Mouse (Mus musculus): ENCODE results near the gene Dbr1. TPM values are rescaled to one million over a fixed set of nuclear protein-coding genes. Genes with fewer than 3 reads are reported as not detected.

Dbr1 gene
- polyA plus RNA-seq, 1 experiment from 2014 or later = 13.0 TPM

DNA sequence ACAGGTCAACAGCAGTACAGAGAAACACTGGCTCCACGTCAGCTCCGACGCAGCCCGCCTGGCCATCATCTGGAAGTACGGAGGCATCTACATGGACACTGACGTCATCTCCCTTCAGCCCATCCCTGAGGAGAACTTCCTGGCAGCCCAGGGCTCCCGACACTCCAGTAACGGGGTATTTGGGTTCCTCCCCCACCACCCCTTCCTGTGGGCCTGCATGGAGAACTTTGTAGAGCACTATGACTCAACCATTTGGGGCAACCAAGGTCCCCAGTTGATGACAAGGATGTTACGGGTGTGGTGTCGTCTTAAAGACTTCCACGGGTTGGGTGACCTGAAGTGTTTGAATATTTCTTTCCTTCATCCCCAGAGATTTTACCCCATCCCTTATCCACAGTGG lies 44.6 kb downstream of the Dbr1 start:
- Histone ChIP-seq H3K27ac (replicated peaks in 1 of 2; ENCODE audit: control insufficient read depth in 1 of 2, insufficient read depth in 1 of 2, low read depth in 2 of 2, low read length in 2 of 2) (no peak overlapping the region), H3K27me3 (ENCODE audit: control insufficient read depth, insufficient read depth, low read length) (no peaks in the 10 kb centered on the region), H3K4me1 (ENCODE audit: control insufficient read depth in 2 of 2, insufficient read depth in 2 of 2, low read length in 2 of 2) (no peaks in the 10 kb centered on the region), H3K4me2 (ENCODE audit: low read length) (no peak overlapping the region), H3K9me3 (ENCODE audit: control insufficient read depth, low read length) (no peaks in the 10 kb centered on the region), H3K36me3 (ENCODE audit: control insufficient read depth, insufficient read depth, low read length) (no peaks in the 10 kb centered on the region), H3K4me3 (ENCODE audit: control insufficient read depth in 1 of 2, insufficient read depth in 1 of 2, low read depth in 1 of 2, low read length in 2 of 2) (no peak overlapping the region), H3K9ac (ENCODE audit: low read length) (no peak overlapping the region)
- WGBS = 86% methylated on average over 11 of the region's 11 CpGs
- ATAC-seq (ENCODE audit: insufficient number of reproducible peaks, insufficient read depth, low FRiP score, low read depth) = no peak

GRCm38 (mm10) chr9:99622034-99622433 lies 46.4 kb downstream of the Dbr1 start:
- no peaks in the 10 kb centered on the region for H3K27me3 ChIP-seq (ENCODE audit: control insufficient read depth, insufficient read depth, low read length)
- no peaks in the 10 kb centered on the region for H3K9me3 ChIP-seq (ENCODE audit: control insufficient read depth, low read length)
- H3K4me2 ChIP-seq (ENCODE audit: low read length) = no peak overlapping the region
- no peak overlapping the region for H3K4me3 ChIP-seq (ENCODE audit: control insufficient read depth in 1 of 2, insufficient read depth in 1 of 2, low read depth in 1 of 2, low read length in 2 of 2)
- no peak overlapping the region for H3K27ac ChIP-seq (replicated peaks in 1 of 2; ENCODE audit: control insufficient read depth in 1 of 2, insufficient read depth in 1 of 2, low read depth in 2 of 2, low read length in 2 of 2)
- no peak overlapping the region for H3K9ac ChIP-seq (ENCODE audit: low read length)
- no peaks in the 10 kb centered on the region for H3K4me1 ChIP-seq (ENCODE audit: control insufficient read depth in 2 of 2, insufficient read depth in 2 of 2, low read length in 2 of 2)
- H3K36me3 ChIP-seq (ENCODE audit: control insufficient read depth, insufficient read depth, low read length) = no peaks in the 10 kb centered on the region
- 86% methylated on average over 1 of the region's 1 CpGs for WGBS
- no peak for ATAC-seq (ENCODE audit: insufficient number of reproducible peaks, insufficient read depth, low FRiP score, low read depth)

DNA sequence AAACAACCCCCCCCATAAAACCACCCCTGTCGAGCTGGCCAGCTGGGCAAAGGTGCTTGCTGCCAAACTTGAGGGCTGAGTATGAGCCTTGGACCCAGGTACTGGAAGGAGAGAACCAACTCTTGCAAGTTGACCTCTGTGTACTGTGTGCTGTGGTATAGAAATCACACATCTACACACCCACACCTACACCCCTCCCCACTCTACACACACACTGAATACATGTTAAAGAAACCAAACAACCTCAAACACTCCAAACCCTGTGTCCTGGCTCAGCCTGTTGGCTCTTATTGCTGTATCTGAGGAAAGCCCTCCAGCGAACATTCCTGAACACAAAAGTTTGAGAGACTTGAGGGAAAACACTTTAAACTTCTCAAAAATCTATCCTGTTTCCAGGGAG lies 47.4 kb downstream of the Dbr1 start:
- Histone ChIP-seq H3K9ac (ENCODE audit: low read length) (no peak overlapping the region), H3K9me3 (ENCODE audit: control insufficient read depth, low read length) (peaks cover under 1% of the 10 kb centered on the region; the same call in 1 of the 2 replicates), H3K27me3 (ENCODE audit: control insufficient read depth, insufficient read depth, low read length) (no peaks in the 10 kb centered on the region), H3K27ac (replicated peaks in 1 of 2; ENCODE audit: control insufficient read depth in 1 of 2, insufficient read depth in 1 of 2, low read depth in 2 of 2, low read length in 2 of 2) (no peak overlapping the region), H3K4me3 (ENCODE audit: control insufficient read depth in 1 of 2, insufficient read depth in 1 of 2, low read depth in 1 of 2, low read length in 2 of 2) (no peak overlapping the region), H3K36me3 (ENCODE audit: control insufficient read depth, insufficient read depth, low read length) (no peaks in the 10 kb centered on the region), H3K4me2 (ENCODE audit: low read length) (no peak overlapping the region), H3K4me1 (ENCODE audit: control insufficient read depth in 2 of 2, insufficient read depth in 2 of 2, low read length in 2 of 2) (no peaks in the 10 kb centered on the region)
- no peak for ATAC-seq (ENCODE audit: insufficient number of reproducible peaks, insufficient read depth, low FRiP score, low read depth)
- WGBS = 74% methylated on average over 2 of the region's 2 CpGs

DNA sequence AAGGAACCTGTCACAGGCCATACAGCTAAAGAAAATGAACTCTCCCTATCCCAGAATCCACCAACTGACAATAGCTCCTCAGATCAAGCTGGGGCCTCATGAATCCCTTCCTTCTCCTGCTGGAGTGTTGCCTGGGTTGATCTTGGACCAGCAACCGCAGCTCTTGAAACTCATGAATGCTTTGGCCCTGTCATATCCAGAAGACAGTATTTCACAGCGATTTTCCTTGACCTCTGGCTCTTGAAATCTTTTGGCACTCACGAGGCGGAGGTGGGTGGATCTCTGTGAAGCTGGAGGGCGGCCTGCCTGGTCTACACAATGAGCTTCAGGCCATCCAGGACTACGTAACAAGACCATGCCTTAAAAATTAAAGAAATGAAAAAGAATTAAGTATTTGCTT lies 48.5 kb downstream of the Dbr1 start:
- H3K4me3 ChIP-seq (ENCODE audit: control insufficient read depth in 1 of 2, insufficient read depth in 1 of 2, low read depth in 1 of 2, low read length in 2 of 2) = no peak overlapping the region
- H3K36me3 ChIP-seq (ENCODE audit: control insufficient read depth, insufficient read depth, low read length) = no peaks in the 10 kb centered on the region
- peaks cover 3% of the 10 kb centered on the region; the same call in 1 of the 2 replicates for H3K9me3 ChIP-seq (ENCODE audit: control insufficient read depth, low read length)
- 76% methylated on average over 6 of the region's 6 CpGs for WGBS
- ATAC-seq (ENCODE audit: insufficient number of reproducible peaks, insufficient read depth, low FRiP score, low read depth) = no peak
- H3K27ac ChIP-seq (replicated peaks in 1 of 2; ENCODE audit: control insufficient read depth in 1 of 2, insufficient read depth in 1 of 2, low read depth in 2 of 2, low read length in 2 of 2) = no peak overlapping the region
- no peaks in the 10 kb centered on the region for H3K27me3 ChIP-seq (ENCODE audit: control insufficient read depth, insufficient read depth, low read length)
- peaks cover 0 to 5% of the 10 kb centered on the region in 2 experiments; a peak in 2 of 4 replicates for H3K4me1 ChIP-seq (ENCODE audit: control insufficient read depth in 2 of 2, insufficient read depth in 2 of 2, low read length in 2 of 2)
- H3K4me2 ChIP-seq (ENCODE audit: low read length) = no peak overlapping the region
- H3K9ac ChIP-seq (ENCODE audit: low read length) = no peak overlapping the region

- Histone ChIP-seq H3K27me3 (ENCODE audit: control insufficient read depth, insufficient read depth, low read length) (no peaks in the 10 kb centered on the region), H3K4me3 (ENCODE audit: control insufficient read depth in 1 of 2, insufficient read depth in 1 of 2, low read depth in 1 of 2, low read length in 2 of 2) (peak overlapping the region in 1 of 2 experiments; percentile 62; a peak in 1 of 4 replicates), H3K4me2 (ENCODE audit: low read length) (peak overlapping the region; percentile 71), H3K4me1 (ENCODE audit: control insufficient read depth in 2 of 2, insufficient read depth in 2 of 2, low read length in 2 of 2) (peaks cover 7 to 27% of the 10 kb centered on the region in 2 experiments), H3K9me3 (ENCODE audit: control insufficient read depth, low read length) (peaks cover 3% of the 10 kb centered on the region; the same call in 1 of the 2 replicates), H3K27ac (replicated peaks in 1 of 2; ENCODE audit: control insufficient read depth in 1 of 2, insufficient read depth in 1 of 2, low read depth in 2 of 2, low read length in 2 of 2) (peak overlapping the region; percentile 2 to 76; a peak in 3 of 4 replicates), H3K36me3 (ENCODE audit: control insufficient read depth, insufficient read depth, low read length) (peaks cover 13% of the 10 kb centered on the region), H3K9ac (ENCODE audit: low read length) (peak overlapping the region; percentile 80)
- WGBS = 62% methylated on average over 4 of the region's 4 CpGs
- no peak for ATAC-seq (ENCODE audit: insufficient number of reproducible peaks, insufficient read depth, low FRiP score, low read depth)
Observed at GRCm38 (mm10) chr9:99628581-99628980, 53.0 kb downstream of the Dbr1 start.

GRCm38 (mm10) chr9:99629281-99630011 lies 53.8 kb downstream of the Dbr1 start, which contains the start of gene Dzip1l:
TSS of gene Dzip1l (plus strand) at chr9:99629496.
- Histone ChIP-seq H3K4me3 (ENCODE audit: control insufficient read depth in 1 of 2, insufficient read depth in 1 of 2, low read depth in 1 of 2, low read length in 2 of 2) (peak within 1 kb of the TSS; percentile 62 to 69), H3K27ac (replicated peaks in 1 of 2; ENCODE audit: control insufficient read depth in 1 of 2, insufficient read depth in 1 of 2, low read depth in 2 of 2, low read length in 2 of 2) (peak within 1 kb of the TSS; percentile 76 to 89), H3K4me2 (ENCODE audit: low read length) (peak within 1 kb of the TSS; percentile 71), H3K9ac (ENCODE audit: low read length) (peak within 1 kb of the TSS; percentile 80), H3K27me3 (ENCODE audit: control insufficient read depth, insufficient read depth, low read length) (no peaks in the 10 kb centered on the region), H3K9me3 (ENCODE audit: control insufficient read depth, low read length) (peaks cover 3% of the 10 kb centered on the region; the same call in 1 of the 2 replicates), H3K36me3 (ENCODE audit: control insufficient read depth, insufficient read depth, low read length) (peaks cover 21% of the 10 kb centered on the region), H3K4me1 (ENCODE audit: control insufficient read depth in 2 of 2, insufficient read depth in 2 of 2, low read length in 2 of 2) (peaks cover 7 to 27% of the 10 kb centered on the region in 2 experiments)
- WGBS = 1% methylated on average over 44 of the region's 44 CpGs
- ATAC-seq (ENCODE audit: insufficient number of reproducible peaks, insufficient read depth, low FRiP score, low read depth) = peak; percentile 90

DNA sequence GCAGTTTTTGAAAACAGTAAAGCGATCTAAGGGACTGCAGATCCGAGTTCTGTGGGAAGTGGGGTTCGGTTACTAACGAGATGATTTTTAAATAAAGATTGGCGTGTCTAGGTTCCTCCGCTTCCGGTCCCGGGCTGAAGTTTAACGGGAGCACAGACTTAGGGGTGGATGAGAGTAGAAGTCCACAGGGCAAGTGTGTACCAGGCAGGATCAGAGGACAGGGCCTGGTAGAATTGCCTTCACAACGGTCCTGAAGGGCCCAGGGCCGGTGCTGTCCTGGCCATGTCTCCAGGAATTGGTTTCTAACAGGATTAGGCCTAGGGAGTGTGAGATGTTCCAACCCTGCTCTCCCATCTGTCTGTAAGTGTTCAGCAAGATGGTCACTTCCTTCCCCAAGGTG lies 54.5 kb downstream of the Dbr1 start:
- peak overlapping the region; percentile 76 to 89 for H3K27ac ChIP-seq (replicated peaks in 1 of 2; ENCODE audit: control insufficient read depth in 1 of 2, insufficient read depth in 1 of 2, low read depth in 2 of 2, low read length in 2 of 2)
- 1% methylated on average over 11 of the region's 11 CpGs for WGBS
- peaks cover 27% of the 10 kb centered on the region for H3K36me3 ChIP-seq (ENCODE audit: control insufficient read depth, insufficient read depth, low read length)
- H3K27me3 ChIP-seq (ENCODE audit: control insufficient read depth, insufficient read depth, low read length) = no peaks in the 10 kb centered on the region
- peak overlapping the region; percentile 80 for H3K9ac ChIP-seq (ENCODE audit: low read length)
- ATAC-seq (ENCODE audit: insufficient number of reproducible peaks, insufficient read depth, low FRiP score, low read depth) = no peak
- peak overlapping the region; percentile 71 for H3K4me2 ChIP-seq (ENCODE audit: low read length)
- peak overlapping the region; percentile 62 to 69 for H3K4me3 ChIP-seq (ENCODE audit: control insufficient read depth in 1 of 2, insufficient read depth in 1 of 2, low read depth in 1 of 2, low read length in 2 of 2)
- H3K9me3 ChIP-seq (ENCODE audit: control insufficient read depth, low read length) = peaks cover 3% of the 10 kb centered on the region; the same call in 1 of the 2 replicates
- peaks cover 7 to 27% of the 10 kb centered on the region in 2 experiments for H3K4me1 ChIP-seq (ENCODE audit: control insufficient read depth in 2 of 2, insufficient read depth in 2 of 2, low read length in 2 of 2)
